Mouse (Mus musculus) brain, embryonic 14.5 days (tissue): ENCODE results near the gene Ift57.

ENCODE experiments used
- CTCF ChIP-seq: fragments of 200-500 bp; IDR thresholded peaks from 2 replicates; pipeline ENCODE4 v1.5.1; 2012; ENCODE audit warnings: inconsistent platforms, mild to moderate bottlenecking, moderate library complexity, borderline replicate concordance; ENCODE audit not compliant: insufficient read depth, insufficient read length; ENCODE audit errors: extremely low read depth
- POLR2A ChIP-seq: fragments of 200-500 bp; IDR thresholded peaks from 2 replicates; pipeline ENCODE4 v1.6.1; 2012; ENCODE audit warnings: mild to moderate bottlenecking, inconsistent platforms, borderline replicate concordance; ENCODE audit not compliant: poor library complexity, insufficient read depth, insufficient read length, severe bottlenecking; ENCODE audit errors: extremely low read depth

- TF ChIP-seq CTCF (no peak), POLR2A (no peak)
These were observed 108.9 kb downstream of the Ift57 start for GRCm38 (mm10) chr16:49807862-49808430.
